Mouse (Mus musculus): ENCODE results near the gene Rpl22. TPM values are rescaled to one million over a fixed set of nuclear protein-coding genes. Genes with fewer than 3 reads are reported as not detected.

The Rpl22 gene
- total and polyA plus RNA-seq, 3 experiments = 1,792 to 1,885 TPM; not detected in 1

DNA sequence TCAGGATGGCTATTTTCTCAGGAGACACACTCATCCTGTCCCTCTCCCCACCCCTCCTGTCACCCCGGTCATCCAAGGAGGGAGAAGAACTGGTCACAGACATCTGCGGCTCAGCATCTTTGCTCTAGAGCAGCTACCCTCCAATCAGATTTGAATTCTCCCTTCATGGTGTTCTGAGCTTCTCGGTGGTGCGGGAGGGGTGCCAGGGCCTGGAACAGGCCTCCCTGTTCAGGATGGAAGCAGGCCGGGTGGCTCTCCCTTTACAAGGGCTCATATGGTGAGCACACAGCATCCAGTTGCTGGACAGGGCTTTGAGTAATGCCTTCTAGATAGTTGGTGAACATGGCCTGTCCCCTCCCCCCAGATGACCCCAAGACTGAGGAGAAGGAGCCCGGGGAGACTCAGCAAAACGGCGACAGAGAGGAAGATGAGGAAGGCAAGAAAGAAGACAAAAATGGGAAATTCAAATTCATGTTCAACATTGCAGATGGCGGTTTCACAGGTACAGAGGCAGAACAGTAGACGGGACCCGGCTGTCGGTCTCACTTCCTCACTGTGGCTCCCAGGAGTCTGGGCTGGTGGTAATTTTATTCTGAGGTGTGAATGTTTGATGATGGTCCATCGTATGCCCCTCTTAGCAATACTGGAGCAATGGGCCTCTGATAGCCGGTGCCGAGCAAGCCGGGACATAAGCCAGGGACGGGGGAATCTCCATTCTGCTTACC, 57.1 kb downstream of the Rpl22 start:
- Histone ChIP-seq H3K36me3 (ENCODE audit: control insufficient read depth in 1 of 2, insufficient read depth in 2 of 2, low read length in 2 of 2) (no peaks in the 10 kb centered on the region), H3K9ac (ENCODE audit: control insufficient read depth, low read depth, low read length, poor library complexity, severe bottlenecking) (no peak overlapping the region), H3K9me3 (replicated peaks; ENCODE audit: insufficient read depth, low read length) (no peaks in the 10 kb centered on the region), H3K27me3 (ENCODE audit: control insufficient read depth in 1 of 2, insufficient read depth in 2 of 2, low read length in 2 of 2) (no peaks in the 10 kb centered on the region), H3K79me2 (ENCODE audit: control insufficient read depth, insufficient read depth, low read length, poor library complexity) (no peaks in the 10 kb centered on the region), H3K4me3 (ENCODE audit: control insufficient read depth in 1 of 2, insufficient read depth in 1 of 2, low read depth in 2 of 2, low read length in 2 of 2) (no peak overlapping the region), H3K4me1 (ENCODE audit: control insufficient read depth in 1 of 2, insufficient read depth in 2 of 2, low read length in 2 of 2) (no peaks in the 10 kb centered on the region), H3K27ac (ENCODE audit: control insufficient read depth, low read depth, low read length) (no peak overlapping the region)
- no peak for DNase-seq (ENCODE audit: low read depth, low spot score)
- no peak for TF ChIP-seq ETS1 (IDR thresholded peaks at IDR 0.05; ENCODE audit: low read depth, low read length)
- no peak for TF ChIP-seq ZMIZ1 (IDR thresholded peaks at IDR 0.05; ENCODE audit: low read depth, low read length)

Other genes starting within 250 kb of the Rpl22 start
- gene Tnfrsf25, start 209.8 kb upstream of the Rpl22 start, total RNA-seq (2012; rRNA removed) = 0.49 and 1.1 TPM in 2 replicates
- gene Tnfrsf25, start 209.8 kb upstream of the Rpl22 start, polyA plus RNA-seq (2012; ENCODE audit: insufficient read depth in 1 of 2, insufficient read length in 2 of 2, low read depth in 1 of 2, low replicate concordance in 2 of 2, missing spikeins in 1 of 2) = under 1 TPM in 1 of 2 experiments, not detected in 1; 0.97 TPM
- gene Espn, start 173.4 kb upstream of the Rpl22 start, total RNA-seq (2012; rRNA removed) = 4.5 and 5.0 TPM in 2 replicates
- gene Espn, start 173.4 kb upstream of the Rpl22 start, polyA plus RNA-seq (2012; ENCODE audit: insufficient read depth in 1 of 2, insufficient read length in 2 of 2, low read depth in 1 of 2, low replicate concordance in 2 of 2, missing spikeins in 1 of 2) = 10 to 100 TPM in 1 of 2 experiments, not detected in 1; 19.6 TPM
- 0.20 TPM in 1 of 2 replicates, not detected in the other for gene Hes2, start 166.9 kb upstream of the Rpl22 start, total RNA-seq (2012; rRNA removed)
- gene Hes2, start 166.9 kb upstream of the Rpl22 start, polyA plus RNA-seq (2012; ENCODE audit: insufficient read depth in 1 of 2, insufficient read length in 2 of 2, low read depth in 1 of 2, low replicate concordance in 2 of 2, missing spikeins in 1 of 2) = under 1 TPM in 1 of 2 experiments, not detected in 1; 0.28 TPM
- 81.8 and 92.7 TPM in 2 replicates for gene Acot7, start 147.6 kb upstream of the Rpl22 start, total RNA-seq (2012; rRNA removed)
- gene Acot7, start 147.6 kb upstream of the Rpl22 start, polyA plus RNA-seq (2012; ENCODE audit: insufficient read depth in 1 of 2, insufficient read length in 2 of 2, low read depth in 1 of 2, low replicate concordance in 2 of 2, missing spikeins in 1 of 2) = 100 to 1,000 TPM in 1 of 2 experiments, not detected in 1; 127 TPM
- gene Gpr153, start 51.5 kb upstream of the Rpl22 start, total RNA-seq (2012; rRNA removed) = not detected in 2 replicates
- under 1 TPM in 1 of 2 experiments, not detected in 1; 0.08 TPM for gene Gpr153, start 51.5 kb upstream of the Rpl22 start, polyA plus RNA-seq (2012; ENCODE audit: insufficient read depth in 1 of 2, insufficient read length in 2 of 2, low read depth in 1 of 2, low replicate concordance in 2 of 2, missing spikeins in 1 of 2)
- gene Hes3, start 34.1 kb upstream of the Rpl22 start, total RNA-seq (2012; rRNA removed) = not detected in 2 replicates
- under 1 TPM in 1 of 2 experiments, not detected in 1; 0.04 TPM for gene Hes3, start 34.1 kb upstream of the Rpl22 start, polyA plus RNA-seq (2012; ENCODE audit: insufficient read depth in 1 of 2, insufficient read length in 2 of 2, low read depth in 1 of 2, low replicate concordance in 2 of 2, missing spikeins in 1 of 2)
- 30.3 and 30.4 TPM in 2 replicates for gene Icmt, start 28.5 kb upstream of the Rpl22 start, total RNA-seq (2012; rRNA removed)
- 10 to 100 TPM in 1 of 2 experiments, not detected in 1; 50.8 TPM for gene Icmt, start 28.5 kb upstream of the Rpl22 start, polyA plus RNA-seq (2012; ENCODE audit: insufficient read depth in 1 of 2, insufficient read length in 2 of 2, low read depth in 1 of 2, low replicate concordance in 2 of 2, missing spikeins in 1 of 2)
- gene Rnf207, start 6.7 kb upstream of the Rpl22 start, total RNA-seq (2012; rRNA removed) = not detected in 2 replicates
- under 1 TPM in 1 of 2 experiments, not detected in 1; 0.36 TPM for gene Rnf207, start 6.7 kb upstream of the Rpl22 start, polyA plus RNA-seq (2012; ENCODE audit: insufficient read depth in 1 of 2, insufficient read length in 2 of 2, low read depth in 1 of 2, low replicate concordance in 2 of 2, missing spikeins in 1 of 2)
- 0.15 and 0.39 TPM in 2 replicates for gene Chd5, start 12.9 kb downstream of the Rpl22 start, total RNA-seq (2012; rRNA removed)
- gene Chd5, start 12.9 kb downstream of the Rpl22 start, polyA plus RNA-seq (2012; ENCODE audit: insufficient read depth in 1 of 2, insufficient read length in 2 of 2, low read depth in 1 of 2, low replicate concordance in 2 of 2, missing spikeins in 1 of 2) = under 1 TPM in 1 of 2 experiments, not detected in 1; 0.91 TPM
- not detected in 2 replicates for gene Nphp4, start 151.0 kb downstream of the Rpl22 start, total RNA-seq (2012; rRNA removed)
- not detected for gene Nphp4, start 151.0 kb downstream of the Rpl22 start, polyA plus RNA-seq (2012; ENCODE audit: insufficient read depth in 1 of 2, insufficient read length in 2 of 2, low read depth in 1 of 2, low replicate concordance in 2 of 2, missing spikeins in 1 of 2)
- gene Kcnab2, start 152.1 kb downstream of the Rpl22 start, total RNA-seq (2012; rRNA removed) = 82.6 and 82.9 TPM in 2 replicates
- gene Kcnab2, start 152.1 kb downstream of the Rpl22 start, polyA plus RNA-seq (2012; ENCODE audit: insufficient read depth in 1 of 2, insufficient read length in 2 of 2, low read depth in 1 of 2, low replicate concordance in 2 of 2, missing spikeins in 1 of 2) = 100 to 1,000 TPM in 1 of 2 experiments, not detected in 1; 118 TPM

Data from MEL (cell line).